ENCODE assay signal across 9 mouse cellular contexts in genomic region chr3:26834178-26835050, GRCm38 (mm10).
DNase-seq lines count a peak whose midpoint lies in the region; ATAC-seq and TF ChIP-seq lines count a peak whose summit lies in the region.
"Had no signal": no experiment of that assay in that cellular context is flagged by ENCODE, and none has a peak within 500 bp of the region (broad histone marks: within the 10 kb centered on the region; RNA-seq: fewer than 3 reads in every experiment).

No protein-coding gene starts in this region.

- ATAC-seq in hindbrain, postnatal 0 days, result peak; percentile 86
- peak; percentile 79 for ATAC-seq in midbrain, embryonic 11.5 days (ENCODE audit: low FRiP score)
- ATAC-seq in granulocyte monocyte progenitor cell, adult 5-6 weeks (replicated peaks; ENCODE audit: poor library complexity, severe bottlenecking), result no peak

- H3K9ac ChIP-seq in hindbrain, postnatal 0 days (replicated peaks; ENCODE audit: low read length), result no peak overlapping the region
- no peak overlapping the region; the same call in 1 of the 2 replicates for H3K9ac ChIP-seq in midbrain, embryonic 11.5 days (ENCODE audit: low read length)

- H3K36me3 ChIP-seq in hindbrain, postnatal 0 days (ENCODE audit: insufficient read depth, low read length), result no peaks in the 10 kb centered on the region
- no peaks in the 10 kb centered on the region for H3K36me3 ChIP-seq in midbrain, embryonic 11.5 days (ENCODE audit: control insufficient read depth, insufficient read depth, low read length)

- H3K4me3 ChIP-seq in hindbrain, postnatal 0 days (ENCODE audit: low read length), result no peak overlapping the region
- H3K4me3 ChIP-seq in midbrain, embryonic 11.5 days (ENCODE audit: low read depth, low read length), result no peak overlapping the region
- H3K4me3 ChIP-seq: myocyte had no signal

- DNase-seq in cerebellum, adult 9-10 months, result peak; percentile 6
- DNase-seq in cerebellum, adult 11 months, result no peak
- peak; percentile 4 for DNase-seq in 3T3-L1 (ENCODE audit: low read depth, low spot score)
- peak; percentile 61 for DNase-seq in embryo, embryonic 10.5 days (ENCODE audit: low spot score)
- DNase-seq in hindbrain, postnatal 0 days (ENCODE audit: low spot score), result peak; percentile 83
- DNase-seq in midbrain, embryonic 11.5 days (ENCODE audit: low spot score, missing footprints), result peak; percentile 88
- DNase-seq in gastrocnemius, adult 18-20 months (ENCODE audit: low spot score), result no peak

- H3K27me3 ChIP-seq in hindbrain, postnatal 0 days (ENCODE audit: insufficient read depth, low read length), result no peaks in the 10 kb centered on the region
- no peaks in the 10 kb centered on the region for H3K27me3 ChIP-seq in midbrain, embryonic 11.5 days (ENCODE audit: control insufficient read depth, insufficient read depth, low read length)

- H3K4me1 ChIP-seq in hindbrain, postnatal 0 days (ENCODE audit: insufficient read depth, low read length), result 0 out of 2 replicates have a peak, but pooled peaks cover 3% of the 10 kb centered on the region
- H3K4me1 ChIP-seq in midbrain, embryonic 11.5 days (ENCODE audit: control insufficient read depth, insufficient read depth, low read length), result peaks cover 18% of the 10 kb centered on the region

- 58% methylated on average over 21 of the region's 21 CpGs for WGBS in hindbrain, postnatal 0 days
- WGBS in midbrain, embryonic 11.5 days, result 69% methylated on average over 21 of the region's 21 CpGs

- H3K27ac ChIP-seq in hindbrain, postnatal 0 days, result no peak overlapping the region; the same call in 1 of the 2 replicates
- peak overlapping the region; percentile 1; the same call in 1 of the 2 replicates for H3K27ac ChIP-seq in midbrain, embryonic 11.5 days (ENCODE audit: low read depth, low read length)

- TF ChIP-seq CTCF in hindbrain, postnatal 0 days (IDR thresholded peaks at IDR 0.05; ENCODE audit: low read depth), result peak; percentile 84

- no peak overlapping the region for H3K4me2 ChIP-seq in hindbrain, postnatal 0 days (ENCODE audit: low read depth, low read length)
- H3K4me2 ChIP-seq in midbrain, embryonic 11.5 days, result no peak overlapping the region

- no peaks in the 10 kb centered on the region for H3K9me3 ChIP-seq in hindbrain, postnatal 0 days (ENCODE audit: low read length)
- H3K9me3 ChIP-seq in midbrain, embryonic 11.5 days (ENCODE audit: control insufficient read depth, low read length), result no peaks in the 10 kb centered on the region

Comparison
In these comparisons a context has a peak if more than half of its experiments do, and no peak if none do; other contexts are left out.
1. DNase-seq: peak in cerebellum, adult 9-10 months (single experiment), 3T3-L1 (single experiment), embryo, embryonic 10.5 days (single experiment), hindbrain, postnatal 0 days (single experiment) and midbrain, embryonic 11.5 days (single experiment); none in cerebellum, adult 11 months (single experiment) and gastrocnemius, adult 18-20 months (single experiment).